Mouse (Mus musculus) hindlimb bud, embryonic 11.5 days (tissue): ENCODE data around the gene Phactr3.

ENCODE experiments used
- DNase-seq: peaks from one replicate; pipeline ENCODE4 v3.0.0-alpha.2; 2012; ENCODE audit warnings: low read depth, low spot score; ENCODE audit errors: extremely low spot score

The Phactr3 gene

DNA sequence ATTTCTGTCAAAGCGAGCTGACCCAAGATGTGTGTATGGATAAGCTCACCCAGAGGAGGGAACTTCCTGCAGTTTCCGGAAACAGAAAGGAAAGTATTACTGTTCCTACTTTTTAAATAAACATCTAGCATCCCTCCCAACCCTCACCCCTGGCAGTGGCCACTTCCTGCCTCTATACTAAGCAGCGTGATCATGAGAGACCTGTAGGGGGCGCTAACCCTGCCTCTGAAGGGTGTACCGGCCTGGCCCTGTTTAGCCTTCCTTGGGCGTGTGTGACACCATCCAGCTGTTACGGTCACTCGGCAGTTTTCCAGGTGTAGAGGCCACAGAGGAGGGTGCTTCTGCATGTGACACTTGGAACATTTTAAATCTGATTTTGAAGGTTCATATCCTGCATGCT, 128.5 kb downstream of the Phactr3 start:
- DNase-seq: no peak

DNA sequence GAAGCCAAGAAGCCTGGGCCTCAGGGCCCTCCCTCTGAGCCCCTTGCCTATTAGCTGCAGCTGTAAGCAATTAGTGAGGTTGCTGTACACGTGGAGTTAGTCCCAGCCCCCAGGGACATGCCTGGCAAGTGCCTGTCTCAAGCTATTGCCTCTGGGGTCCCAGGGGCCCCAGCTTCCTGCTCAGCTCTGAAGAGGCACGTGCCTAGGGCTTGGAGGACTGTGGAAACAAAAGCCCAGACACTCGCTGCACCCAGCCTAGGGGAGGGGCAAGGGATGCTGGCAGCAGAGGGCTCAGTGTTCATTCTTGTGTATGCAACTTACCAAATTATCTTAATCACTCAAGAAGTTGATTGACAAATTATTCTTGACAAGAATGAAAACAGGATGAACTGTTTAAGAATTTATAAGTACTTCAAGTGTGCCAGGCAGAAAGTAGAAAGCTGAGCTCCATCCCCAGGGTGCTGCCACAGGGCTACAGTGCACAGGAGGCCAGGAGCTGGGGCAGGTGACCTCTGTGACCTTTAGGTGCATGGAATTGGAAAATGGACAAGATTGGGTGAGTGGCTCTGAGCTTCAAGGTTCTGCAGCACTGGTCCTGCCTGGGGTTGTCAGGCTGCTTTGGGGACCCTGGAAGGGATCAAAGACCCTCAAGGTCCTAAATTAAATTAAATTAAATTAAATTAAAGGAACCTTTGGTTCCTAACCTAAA, 138.5 kb downstream of the Phactr3 start:
- peak; percentile 61 for DNase-seq

DNA sequence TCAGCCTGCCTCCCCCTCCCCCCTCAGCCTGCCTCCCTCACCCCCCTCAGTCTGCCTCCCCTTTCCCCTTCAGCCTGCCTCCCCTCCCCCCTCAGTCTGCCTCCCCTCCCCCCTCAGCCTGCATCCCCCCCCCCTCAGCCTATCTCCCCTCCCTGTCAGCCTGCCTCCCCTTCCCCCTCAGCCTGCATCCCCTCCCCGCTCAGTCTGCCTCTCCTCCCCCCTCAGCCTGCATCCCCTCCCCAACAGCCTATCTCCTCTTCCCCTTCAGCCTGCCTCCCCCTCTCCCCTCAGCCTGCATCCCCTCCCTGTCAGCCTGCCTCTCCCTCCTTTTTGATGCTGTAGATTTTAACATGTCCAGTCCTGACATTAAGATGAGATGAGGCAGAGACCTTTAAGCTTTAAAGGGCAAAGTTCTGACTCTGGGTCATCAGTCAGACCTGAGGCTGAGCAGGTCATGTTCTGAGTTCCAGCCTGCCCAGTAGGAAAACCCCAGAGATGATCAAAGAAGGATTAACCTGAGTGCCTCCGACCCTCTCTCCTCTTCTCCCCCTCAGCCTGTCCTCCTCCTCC, 139.3 kb downstream of the Phactr3 start:
- no peak for DNase-seq

DNA sequence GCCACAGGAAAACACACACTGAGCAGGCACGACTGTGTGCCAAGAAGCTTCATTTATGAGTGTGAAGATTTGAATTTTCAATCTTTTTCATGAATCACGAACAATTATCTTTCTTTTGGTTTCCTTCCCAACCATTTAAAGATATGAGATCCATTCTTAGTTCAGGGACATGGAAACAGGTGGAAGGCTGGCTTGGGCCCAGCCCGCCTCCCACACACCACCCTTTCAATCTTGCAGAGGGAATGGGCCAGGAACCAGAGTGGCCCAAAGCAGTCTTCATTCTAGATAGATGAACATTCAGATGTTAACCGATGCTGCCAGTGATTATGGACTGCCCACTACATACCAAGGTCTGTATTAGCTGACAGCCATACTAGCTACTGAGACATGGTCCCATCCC, 144.3 kb downstream of the Phactr3 start:
- DNase-seq: no peak

DNA sequence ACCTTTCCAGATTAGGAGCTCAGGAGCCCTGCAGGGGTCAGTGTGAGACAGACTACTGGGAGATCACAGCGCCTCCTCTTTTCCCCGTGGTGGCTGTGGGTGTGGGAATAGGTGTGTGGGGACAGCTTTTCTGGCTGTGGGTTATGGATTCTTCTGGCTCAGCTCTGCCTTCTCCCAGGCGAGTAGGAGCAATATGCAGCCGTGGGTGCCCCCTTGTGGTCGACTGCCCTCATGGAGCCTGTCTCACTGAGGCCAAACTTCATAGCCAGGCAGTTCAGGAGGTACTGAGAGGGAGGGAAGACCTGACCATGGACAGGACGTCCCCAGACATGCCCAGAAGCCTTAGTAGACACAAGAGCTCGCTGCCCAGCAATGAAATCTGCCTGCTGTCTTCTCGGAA, 145.6 kb downstream of the Phactr3 start:
- DNase-seq: peak; percentile 46

DNA sequence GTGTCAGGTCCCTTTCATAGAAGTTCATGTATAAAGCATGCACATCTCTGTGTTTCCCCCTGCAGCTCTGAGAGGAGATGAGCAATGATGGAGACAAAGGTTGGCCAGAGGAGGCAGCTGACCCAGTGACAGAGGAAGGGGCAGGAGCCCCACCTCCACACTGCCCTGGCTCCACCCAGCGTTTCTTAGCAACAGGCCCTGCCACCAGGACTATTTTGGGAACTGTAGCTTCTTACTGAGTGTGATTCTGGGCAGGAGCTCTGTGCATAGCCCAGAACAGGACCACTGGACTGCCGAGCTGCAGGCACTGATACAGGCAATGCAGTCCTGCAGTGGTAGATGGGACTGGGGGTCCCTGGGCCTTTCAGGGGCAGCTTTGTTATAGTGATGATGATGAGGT, 146.7 kb downstream of the Phactr3 start:
- no peak for DNase-seq

DNA sequence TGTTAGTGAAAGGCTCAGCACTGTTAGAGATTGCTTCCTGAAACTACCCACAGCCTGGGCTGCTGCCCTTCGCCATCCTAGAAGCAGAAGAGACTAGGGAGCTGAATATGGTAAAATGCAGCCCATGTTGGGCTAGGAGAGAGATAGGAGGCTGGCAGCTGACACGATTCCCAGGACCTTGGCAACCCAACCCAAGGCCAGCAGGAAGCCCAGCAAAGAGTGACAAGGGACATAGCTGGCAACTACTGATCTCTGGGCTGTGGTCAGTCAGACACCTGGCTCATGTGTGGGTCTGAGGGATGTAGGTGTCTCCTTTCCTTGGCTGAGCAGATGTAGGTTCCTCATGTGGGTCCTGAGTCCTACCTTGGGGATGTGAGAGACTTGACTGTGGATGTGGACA, 152.0 kb downstream of the Phactr3 start:
- no peak for DNase-seq

DNA sequence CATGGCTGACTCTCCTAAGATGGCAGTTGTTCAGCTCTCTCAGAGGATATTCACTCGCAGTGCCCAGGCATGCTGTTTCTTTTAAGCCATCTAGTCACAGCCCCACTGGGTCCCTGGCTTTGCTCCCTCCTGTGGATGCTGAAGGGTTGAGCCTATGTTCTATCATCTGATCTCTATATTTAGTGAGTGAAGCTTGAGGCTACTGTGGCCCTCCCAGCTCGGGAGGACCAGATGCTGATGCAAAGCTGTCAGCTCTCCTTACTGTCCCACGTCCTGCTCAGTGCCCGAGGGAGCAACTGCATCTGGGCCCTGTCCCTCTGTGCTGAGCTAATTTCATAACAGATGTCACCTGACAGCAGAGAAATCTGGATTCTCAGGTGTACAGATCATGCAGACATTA, 153.6 kb downstream of the Phactr3 start:
- no peak for DNase-seq

DNA sequence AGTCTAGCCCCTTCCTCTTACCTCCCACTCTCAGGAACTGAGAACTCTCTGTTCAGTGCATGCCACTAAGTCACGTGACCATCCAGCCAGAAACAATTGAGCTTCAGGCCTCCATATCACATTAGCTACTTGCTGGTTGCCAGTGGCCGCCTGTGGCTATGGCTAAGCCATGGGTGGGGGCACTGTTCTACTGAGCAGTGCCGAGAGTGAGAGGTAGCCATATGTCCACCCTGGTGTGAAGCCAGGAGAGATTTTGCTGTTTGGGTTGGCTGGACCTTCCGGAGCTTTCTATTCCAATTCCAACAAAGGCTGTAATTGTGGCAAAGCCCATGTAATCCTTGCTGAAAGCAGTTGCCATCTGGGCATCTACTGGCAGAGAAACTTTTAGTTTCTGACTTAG, 155.4 kb downstream of the Phactr3 start:
- no peak for DNase-seq

DNA sequence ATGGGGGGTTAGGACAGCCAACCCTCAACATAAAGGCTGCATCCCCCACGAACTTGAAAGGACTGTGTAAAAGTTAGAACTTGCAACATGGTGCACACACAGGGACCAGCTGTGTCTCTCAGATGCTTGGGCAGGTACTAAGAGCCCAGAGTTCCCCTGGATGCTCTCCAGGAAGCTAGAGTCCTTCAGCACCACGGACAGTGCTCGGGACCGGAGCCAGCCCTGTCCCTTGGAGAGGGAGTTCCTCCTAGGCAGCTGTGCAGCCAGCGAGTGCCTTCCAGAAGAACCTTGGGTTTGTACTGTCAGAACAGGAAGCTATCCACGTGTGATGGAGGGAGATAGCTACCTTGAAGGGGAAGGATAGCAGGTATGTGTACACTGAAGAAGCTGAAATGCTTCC, 158.4 kb downstream of the Phactr3 start:
- DNase-seq: peak; percentile 37

DNA sequence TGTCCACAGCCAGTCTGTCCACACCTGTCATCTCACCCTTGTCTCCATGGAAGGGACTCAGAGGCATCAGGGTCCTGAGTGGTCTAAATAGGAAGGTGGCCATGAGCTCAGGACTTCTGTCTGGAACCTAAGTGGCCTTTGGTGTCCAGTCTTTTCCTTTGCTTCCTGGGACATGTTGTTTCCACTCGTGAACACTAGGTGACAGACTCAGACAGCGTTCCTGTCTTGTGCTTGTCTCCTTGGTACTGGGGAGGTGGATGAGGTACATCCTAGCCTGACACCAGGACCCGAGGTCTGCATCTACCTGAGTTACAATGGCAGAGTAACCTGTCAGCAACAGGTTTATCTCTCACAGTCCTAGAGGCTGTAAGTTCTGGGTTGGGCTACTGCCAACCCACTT, 162.4 kb downstream of the Phactr3 start:
- DNase-seq: no peak

DNA sequence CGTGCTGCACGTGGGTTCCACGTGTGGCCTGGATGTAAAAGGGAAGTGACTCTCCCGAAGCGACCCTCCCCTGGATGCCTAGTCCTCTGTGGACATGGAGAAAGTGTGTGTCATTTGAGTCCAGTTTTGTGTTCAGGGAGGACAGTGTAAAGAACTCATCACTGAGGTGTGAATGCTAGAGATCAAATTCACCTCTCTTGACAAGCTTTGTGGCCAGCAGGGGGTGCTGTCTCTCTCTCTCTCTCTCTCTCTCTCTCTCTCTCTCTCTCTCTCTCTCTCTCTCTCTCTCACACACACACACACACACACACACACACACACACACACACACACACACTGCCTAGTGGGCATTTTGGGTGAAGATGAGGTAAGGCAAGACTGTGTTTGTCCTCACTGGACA, 168.5 kb downstream of the Phactr3 start:
- DNase-seq: no peak

DNA sequence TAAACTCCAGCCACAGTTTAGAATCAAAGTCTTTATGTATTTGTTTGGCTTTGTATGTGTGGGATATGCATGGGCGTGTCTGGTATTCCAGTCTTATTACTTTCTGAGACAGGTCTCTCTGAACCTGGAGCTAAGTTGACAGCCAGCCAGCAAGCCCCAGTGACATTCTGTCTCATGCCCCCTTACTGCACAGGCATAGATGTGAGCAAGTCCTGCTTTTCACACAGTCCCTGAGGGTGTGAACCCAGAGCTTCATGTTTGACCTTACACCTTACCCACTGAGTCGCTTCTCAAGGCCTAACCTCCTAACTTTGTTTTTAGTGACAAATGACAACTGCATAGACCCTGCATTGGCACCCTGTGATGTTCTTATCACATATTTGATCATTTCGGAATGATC, 169.9 kb downstream of the Phactr3 start:
- DNase-seq: no peak

DNA sequence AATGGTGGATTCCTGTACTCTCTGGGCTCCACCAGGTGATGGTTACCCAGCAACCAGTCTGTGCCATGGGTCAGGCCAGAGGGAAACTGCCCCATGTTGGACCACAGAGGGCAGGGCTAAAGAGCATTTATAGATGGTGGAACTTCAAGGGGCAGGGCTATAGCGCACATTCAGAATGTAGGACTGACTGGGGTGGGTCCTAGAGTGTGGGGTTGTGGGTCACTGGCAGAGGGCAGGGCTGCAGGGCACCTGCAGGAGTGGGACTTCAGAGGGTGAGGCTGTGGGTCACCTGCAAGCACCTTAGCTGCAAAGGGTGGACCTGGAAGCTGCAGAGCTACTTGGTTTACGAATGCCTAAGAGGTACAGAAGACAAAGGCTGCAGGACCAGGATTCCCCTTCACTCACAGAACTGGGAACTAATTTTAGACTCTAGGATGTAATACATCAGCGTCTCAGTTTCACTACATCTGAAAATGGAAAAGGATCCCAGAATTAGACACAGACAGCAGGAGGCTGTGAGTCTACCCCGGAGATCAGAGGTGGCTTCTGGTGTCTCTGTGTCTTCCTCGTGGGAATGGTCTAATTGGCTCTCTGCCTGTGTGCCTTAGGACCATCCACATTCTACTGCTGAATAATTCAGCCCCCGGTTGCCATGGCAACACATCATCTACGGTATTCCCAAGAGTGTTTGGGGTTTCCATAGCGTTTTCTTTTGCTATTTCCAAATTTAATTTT, 184.8 kb downstream of the Phactr3 start:
- DNase-seq: no peak

DNA sequence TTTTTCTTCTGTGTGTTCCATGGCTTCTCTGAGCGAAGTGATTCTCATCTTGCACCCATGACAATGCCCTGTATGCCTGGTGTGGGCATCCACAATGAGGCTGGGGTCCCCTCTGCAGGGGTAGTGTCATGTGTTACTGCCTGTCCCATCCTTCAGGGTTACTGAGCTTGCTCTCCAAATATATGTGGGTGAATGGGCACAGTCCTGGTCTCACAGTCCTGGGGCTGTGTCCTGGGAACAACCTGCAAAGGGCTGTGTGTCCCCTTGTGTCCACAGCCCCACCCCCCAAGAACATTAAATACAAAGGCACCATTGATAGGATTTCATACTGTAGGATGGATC, 185.4 kb downstream of the Phactr3 start:
- no peak for DNase-seq

DNA sequence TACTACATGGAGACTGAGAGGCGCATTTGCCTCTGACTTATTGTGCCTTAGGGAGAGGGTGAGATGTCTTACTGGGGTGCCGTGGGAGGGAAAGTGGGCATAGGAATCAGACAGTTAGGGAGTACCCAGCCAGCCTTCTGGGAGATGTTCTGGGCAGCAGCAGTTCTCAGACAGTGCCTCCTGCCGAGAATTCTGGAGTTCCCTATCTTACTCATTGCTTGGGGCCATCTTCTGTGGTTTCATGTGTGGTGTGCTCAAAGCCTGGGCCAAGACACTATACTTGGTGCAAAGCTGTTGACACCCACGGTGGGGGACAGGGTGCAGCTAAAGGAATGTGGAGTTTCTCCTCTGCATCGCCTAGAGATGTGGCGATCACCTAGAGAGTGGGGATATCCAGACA, 185.9 kb downstream of the Phactr3 start:
- DNase-seq: no peak

DNA sequence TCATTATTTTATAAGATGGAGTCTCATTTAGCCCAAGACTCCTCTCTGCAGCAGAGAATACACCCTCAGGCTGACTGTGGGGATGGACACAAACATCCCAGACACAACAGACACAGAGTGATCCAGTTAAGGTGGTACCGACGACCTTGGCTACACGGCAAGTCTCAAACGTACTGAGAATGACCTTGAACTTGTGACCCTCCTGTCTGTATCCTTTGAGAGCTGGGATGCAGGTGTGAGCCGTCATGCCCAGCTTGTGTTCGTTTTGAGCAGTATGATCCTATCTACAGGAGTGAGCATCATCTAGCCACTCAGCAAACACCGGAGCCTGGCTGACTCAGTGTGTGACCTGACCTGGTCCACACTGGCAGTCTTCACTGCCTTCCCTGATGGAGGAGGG, 194.8 kb downstream of the Phactr3 start:
- DNase-seq: no peak

DNA sequence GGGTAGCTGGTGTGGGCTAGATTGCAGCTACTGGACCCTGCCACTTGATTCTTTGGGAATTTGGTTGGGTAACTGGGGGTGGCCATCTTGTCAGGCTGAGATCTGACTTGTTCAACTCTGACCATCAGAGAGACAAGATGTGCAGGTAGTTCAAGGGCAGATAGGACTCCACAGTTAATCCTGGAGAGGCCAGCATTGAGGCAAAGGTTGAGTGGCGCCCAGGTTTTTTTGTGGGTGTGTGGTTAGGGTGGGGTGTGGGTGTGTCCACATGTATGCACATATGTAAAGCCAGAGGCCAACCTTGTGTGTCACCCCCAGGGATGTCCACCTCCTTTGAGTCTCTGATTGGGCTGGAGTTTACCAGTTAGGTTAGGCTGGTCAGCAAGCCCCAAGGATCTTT, 197.5 kb downstream of the Phactr3 start:
- DNase-seq: no peak

DNA sequence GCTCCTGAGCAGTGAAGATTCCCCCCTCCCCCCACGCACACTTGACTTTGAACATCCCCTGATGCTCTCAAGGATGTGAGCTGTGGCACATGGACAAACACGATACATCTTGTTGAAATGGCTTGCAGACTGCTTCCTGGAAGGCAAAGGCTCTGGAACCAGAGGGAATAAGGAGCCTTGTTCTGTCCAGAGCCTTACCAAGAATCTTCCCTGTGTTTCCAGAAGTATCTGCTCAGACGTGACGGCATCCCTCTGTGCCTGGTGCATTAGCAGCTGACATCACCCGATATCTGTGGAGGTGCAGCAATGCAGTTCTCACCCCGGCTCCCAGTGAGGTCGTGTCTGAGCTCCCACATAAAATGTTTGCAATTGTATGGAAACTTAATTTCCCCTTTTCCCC, 201.0 kb downstream of the Phactr3 start:
- DNase-seq: no peak

DNA sequence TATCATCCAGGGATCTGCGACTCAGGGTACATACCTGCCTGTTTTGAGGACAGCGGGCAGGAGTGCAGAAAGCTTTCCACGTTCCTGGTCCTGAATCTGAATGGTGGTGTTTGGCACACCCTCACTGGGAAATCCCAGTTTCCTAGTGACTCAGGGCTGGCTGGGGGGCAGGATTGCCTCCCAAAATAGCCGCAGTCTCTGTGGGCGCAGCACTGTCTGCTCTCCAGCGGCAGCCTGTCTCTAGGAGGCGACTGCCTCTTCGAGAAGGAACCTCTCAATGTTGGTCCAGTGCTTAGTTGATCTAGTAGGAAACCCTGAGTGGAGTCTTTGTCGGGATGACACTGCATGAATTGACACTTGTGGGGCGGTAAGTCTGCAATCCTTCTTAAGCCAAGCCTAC, 202.5 kb downstream of the Phactr3 start:
- DNase-seq: no peak

DNA sequence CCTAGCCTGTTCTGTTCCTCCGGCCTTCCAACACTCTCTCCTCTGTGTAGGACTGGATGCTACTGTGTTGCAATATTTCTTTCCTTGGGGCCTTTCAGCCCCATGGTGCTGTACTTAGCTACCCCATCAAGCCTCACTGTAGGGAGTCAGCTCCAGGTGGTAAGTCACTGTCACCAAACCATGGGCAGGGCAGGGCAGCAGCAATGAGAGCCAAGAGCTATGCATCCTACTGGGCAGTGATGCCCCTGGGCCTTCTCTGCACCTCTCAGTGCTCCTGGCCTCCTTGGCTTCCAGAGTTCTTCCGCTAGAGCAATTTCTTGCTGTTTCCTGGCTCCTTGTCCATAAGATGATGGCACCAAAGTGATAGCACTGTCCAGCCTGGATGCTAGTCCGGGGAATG, 205.6 kb downstream of the Phactr3 start:
- DNase-seq: no peak

DNA sequence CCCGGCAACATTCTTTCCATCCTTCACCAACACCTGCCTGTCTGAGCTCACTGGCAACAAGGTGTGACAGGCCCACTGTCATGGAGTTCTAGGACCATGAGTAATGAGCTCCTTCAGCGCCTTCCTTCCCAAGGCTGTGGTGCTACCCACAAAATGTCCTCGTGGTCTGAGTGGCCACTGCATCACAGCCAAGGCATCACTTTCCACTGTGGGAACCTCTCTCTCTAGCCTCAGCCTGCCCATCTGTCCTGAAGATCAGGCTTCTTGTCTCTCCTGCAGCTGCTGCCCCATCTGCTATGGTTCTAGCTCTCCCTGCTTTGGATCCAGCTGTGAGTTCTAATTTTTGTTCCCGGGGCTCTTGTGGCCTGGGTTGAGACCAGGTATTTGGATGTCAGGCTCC, 206.0 kb downstream of the Phactr3 start:
- DNase-seq: no peak

DNA sequence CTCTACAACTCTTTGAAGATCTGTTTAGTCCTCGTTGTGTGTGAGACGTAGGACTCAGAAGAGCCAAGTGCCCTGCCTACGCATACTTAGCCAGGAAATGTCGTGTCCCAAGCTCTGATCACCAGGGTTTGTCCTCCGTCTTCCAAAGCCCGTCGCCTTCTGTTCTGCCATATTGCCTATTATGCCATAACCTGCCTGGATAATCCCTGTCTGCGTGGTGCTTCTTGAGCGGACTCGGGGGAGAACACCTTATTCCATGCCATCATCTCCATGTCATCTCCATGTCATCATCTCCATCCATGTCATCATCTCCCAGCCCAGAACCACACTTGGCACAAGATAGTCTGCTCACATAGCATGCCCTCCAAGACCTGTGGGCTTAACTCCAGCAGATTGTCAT, 207.3 kb downstream of the Phactr3 start:
- DNase-seq: no peak
